Mouse (Mus musculus) gastrocnemius, postnatal 10 days (tissue): ENCODE data around the gene Lrrc42. TPM values are rescaled to one million over a fixed set of nuclear protein-coding genes. Genes with fewer than 3 reads are reported as not detected.

Experiments
- DNase-seq: peaks from one replicate; pipeline ENCODE4 v3.0.0; 2021; ENCODE audit warnings: mixed read lengths
- long read RNA-seq, 2 experiments: library from polyadenylated mRNA; stranded (forward); transcript quantifications; one replicate each; pipeline ENCODE4 v2.0.0; 2021
- total RNA-seq, 2 experiments: library from RNA; stranded (reverse); gene quantifications; 2 replicates each; pipeline ENCODE4 v1.2.3; 2021

Lrrc42 gene
- 10 to 100 TPM; 16.4 to 17.6 TPM for total RNA-seq
- long read RNA-seq, experiment 1, transcript Lrrc42-201 (8 exons, 1,755 nt): major isoform, 16 of 18 reads
- long read RNA-seq, experiment 1, partial matches to known transcripts: 1 of 18 reads
- long read RNA-seq, experiment 1, other reads (novel, unspliced or antisense): 0 of 18 reads
- long read RNA-seq, experiment 2, transcript Lrrc42-201 (8 exons, 1,755 nt): major isoform, 14 of 15 reads
- long read RNA-seq, experiment 2, partial matches to known transcripts: 0 of 15 reads
- long read RNA-seq, experiment 2, other reads (novel, unspliced or antisense): 0 of 15 reads

GRCm38 (mm10) chr4:107253125-107254091 is at the start of gene Lrrc42, which contains the start of gene Hspb11:
TSS of gene Lrrc42 (minus strand) at chr4:107253532.
TSS of gene Hspb11 (plus strand) at chr4:107253593.
- peak; percentile 95 for DNase-seq

- no peak for DNase-seq
These were observed 49.5 kb upstream of the Lrrc42 start for GRCm38 (mm10) chr4:107302832-107303231.

- DNase-seq: no peak
These were observed 48.9 kb upstream of the Lrrc42 start for GRCm38 (mm10) chr4:107302221-107302620.

- DNase-seq: no peak
These were observed 47.7 kb upstream of the Lrrc42 start for GRCm38 (mm10) chr4:107300902-107301555.

GRCm38 (mm10) chr4:107300371-107300770 is 47.0 kb upstream of the Lrrc42 start:
- DNase-seq: no peak

GRCm38 (mm10) chr4:107299779-107300340 is 46.5 kb upstream of the Lrrc42 start:
- DNase-seq: no peak

- DNase-seq: no peak
These were observed 44.8 kb upstream of the Lrrc42 start for GRCm38 (mm10) chr4:107298071-107298606.

GRCm38 (mm10) chr4:107292273-107292662 is 38.9 kb upstream of the Lrrc42 start:
- DNase-seq: no peak

GRCm38 (mm10) chr4:107291611-107292272 is 38.4 kb upstream of the Lrrc42 start:
- no peak for DNase-seq

GRCm38 (mm10) chr4:107287517-107287916 is 34.2 kb upstream of the Lrrc42 start:
- DNase-seq: no peak

GRCm38 (mm10) chr4:107286386-107286785 is 33.1 kb upstream of the Lrrc42 start:
- no peak for DNase-seq

- no peak for DNase-seq
These were observed 32.3 kb upstream of the Lrrc42 start for GRCm38 (mm10) chr4:107285446-107286200.

- DNase-seq: no peak
These were observed 27.6 kb upstream of the Lrrc42 start for GRCm38 (mm10) chr4:107280843-107281475.

GRCm38 (mm10) chr4:107278188-107278707 is 24.9 kb upstream of the Lrrc42 start:
- DNase-seq: no peak

GRCm38 (mm10) chr4:107274511-107274910 is 21.2 kb upstream of the Lrrc42 start:
- DNase-seq: no peak

- no peak for DNase-seq
These were observed 20.4 kb upstream of the Lrrc42 start for GRCm38 (mm10) chr4:107273683-107274082.

- no peak for DNase-seq
These were observed 6.7 kb upstream of the Lrrc42 start for GRCm38 (mm10) chr4:107260001-107260400.

- DNase-seq: no peak
These were observed 1.1 kb upstream of the Lrrc42 start for GRCm38 (mm10) chr4:107254414-107254813.

GRCm38 (mm10) chr4:107252522-107252921 is 810 bp downstream of the Lrrc42 start:
- no peak for DNase-seq

GRCm38 (mm10) chr4:107250494-107250893 is 2.8 kb downstream of the Lrrc42 start:
- peak; percentile 17 for DNase-seq
